In genomic region chr13:23446498-23446952, GRCm38 (mm10) we compare ENCODE assay signal across 8 mouse cellular contexts. TPM values are rescaled to one million over a fixed set of nuclear protein-coding genes. Genes with fewer than 3 reads are reported as not detected.
A peak's percentile ranks its signal among the peaks of the same experiment; 100 is the strongest.
DNase-seq lines count a peak whose midpoint lies in the region; ATAC-seq and TF ChIP-seq lines count a peak whose summit lies in the region.

No protein-coding gene starts in this region.

- peak; percentile 57; the same call in 1 of the 2 replicates for ATAC-seq in heart, embryonic 11.5 days (replicated peaks; ENCODE audit: insufficient number of reproducible peaks, low FRiP score, low TSS enrichment)
- peak; percentile 62 for ATAC-seq in kidney, embryonic 15.5 days (replicated peaks; ENCODE audit: low FRiP score)
- ATAC-seq in midbrain, postnatal 0 days (ENCODE audit: low FRiP score), result peak; percentile 82

- TF ChIP-seq POLR2A in bone marrow macrophage, adult 2 months (IDR thresholded peaks at IDR 0.05; ENCODE audit: borderline replicate concordance, low read depth, low read length), result no peak

- H3K4me2 ChIP-seq in heart, embryonic 11.5 days, result peak overlapping the region; percentile 65
- H3K4me2 ChIP-seq in kidney, embryonic 15.5 days, result peak overlapping the region; percentile 78
- H3K4me2 ChIP-seq in midbrain, postnatal 0 days (ENCODE audit: low read depth, low read length, poor library complexity, severe bottlenecking), result peak overlapping the region; percentile 61

- H3K36me3 ChIP-seq in erythroblast, embryonic 14.5 days (ENCODE audit: control insufficient read depth), result no peaks in the 10 kb centered on the region
- no peaks in the 10 kb centered on the region for H3K36me3 ChIP-seq in heart, embryonic 11.5 days (ENCODE audit: control insufficient read depth, insufficient read depth, low read length)
- H3K36me3 ChIP-seq in kidney, embryonic 15.5 days, result no peaks in the 10 kb centered on the region
- no peaks in the 10 kb centered on the region for H3K36me3 ChIP-seq in midbrain, postnatal 0 days (ENCODE audit: insufficient read depth, low read length)

- DNase-seq in B cell, adult 2 months, result peak; percentile 91 to 92
- DNase-seq in liver, result peak; percentile 89
- DNase-seq in midbrain, postnatal 0 days (ENCODE audit: low spot score), result peak; percentile 90
- DNase-seq in spleen, postnatal 36 days (ENCODE audit: low spot score in 2 of 2), result peak; percentile 73 to 85

- WGBS in heart, embryonic 11.5 days (ENCODE audit: insufficient replicate concordance), result under 1% methylated on average over 16 of the region's 16 CpGs
- WGBS in kidney, embryonic 15.5 days, result under 1% methylated on average over 16 of the region's 16 CpGs
- WGBS in midbrain, postnatal 0 days, result under 1% methylated on average over 16 of the region's 16 CpGs

- H3K4me1 ChIP-seq in bone marrow macrophage, adult 2 months (ENCODE audit: control insufficient read depth, insufficient read depth, low read length), result peaks cover 6% of the 10 kb centered on the region
- peaks cover 73% of the 10 kb centered on the region for H3K4me1 ChIP-seq in erythroblast, embryonic 14.5 days (ENCODE audit: control insufficient read depth)
- H3K4me1 ChIP-seq in heart, embryonic 11.5 days (ENCODE audit: control insufficient read depth, insufficient read depth, low read length), result peaks cover 8% of the 10 kb centered on the region; the same call in 1 of the 2 replicates
- H3K4me1 ChIP-seq in kidney, embryonic 15.5 days, result peaks cover 12% of the 10 kb centered on the region; the same call in 1 of the 2 replicates
- H3K4me1 ChIP-seq in midbrain, postnatal 0 days (ENCODE audit: insufficient read depth, low read length), result 0 out of 2 replicates have a peak, but pooled peaks cover 6% of the 10 kb centered on the region

- no peaks in the 10 kb centered on the region for H3K9me3 ChIP-seq in erythroblast, embryonic 14.5 days (ENCODE audit: control insufficient read depth, low read length)
- H3K9me3 ChIP-seq in heart, embryonic 11.5 days (replicated peaks; ENCODE audit: control insufficient read depth, low read length), result no peaks in the 10 kb centered on the region
- H3K9me3 ChIP-seq in kidney, embryonic 15.5 days (replicated peaks), result no peaks in the 10 kb centered on the region
- H3K9me3 ChIP-seq in midbrain, postnatal 0 days (ENCODE audit: low read length), result no peaks in the 10 kb centered on the region

- H3K27ac ChIP-seq in bone marrow macrophage, adult 2 months (ENCODE audit: insufficient read depth, low read depth, low read length), result no peak overlapping the region
- peak overlapping the region; percentile 71 for H3K27ac ChIP-seq in heart, embryonic 11.5 days (ENCODE audit: low read depth, low read length)
- peak overlapping the region; percentile 100 for H3K27ac ChIP-seq in kidney, embryonic 15.5 days
- H3K27ac ChIP-seq in midbrain, postnatal 0 days (ENCODE audit: low read depth, low read length), result peak overlapping the region; percentile 98

- TF ChIP-seq CTCF in bone marrow macrophage, adult 2 months (IDR thresholded peaks at IDR 0.05; ENCODE audit: low read depth, low read length), result no peak
- TF ChIP-seq CTCF in midbrain, postnatal 0 days (IDR thresholded peaks at IDR 0.05), result peak; percentile 37; the same call in 1 of the 2 replicates

- no peaks in the 10 kb centered on the region for H3K27me3 ChIP-seq in erythroblast, embryonic 14.5 days (ENCODE audit: control insufficient read depth)
- no peaks in the 10 kb centered on the region for H3K27me3 ChIP-seq in heart, embryonic 11.5 days (ENCODE audit: control insufficient read depth, insufficient read depth, low read length)
- no peaks in the 10 kb centered on the region for H3K27me3 ChIP-seq in kidney, embryonic 15.5 days
- no peaks in the 10 kb centered on the region for H3K27me3 ChIP-seq in midbrain, postnatal 0 days (ENCODE audit: insufficient read depth, low read length)

- peak overlapping the region; percentile 69; the same call in 1 of the 2 replicates for H3K9ac ChIP-seq in heart, embryonic 11.5 days (ENCODE audit: low read depth, low read length)
- peak overlapping the region; percentile 87 for H3K9ac ChIP-seq in kidney, embryonic 15.5 days
- H3K9ac ChIP-seq in midbrain, postnatal 0 days (replicated peaks; ENCODE audit: low read length, poor library complexity, severe bottlenecking), result peak overlapping the region; percentile 89

- H3K4me3 ChIP-seq in bone marrow macrophage, adult 2 months (ENCODE audit: insufficient read depth, low read length), result peak overlapping the region; percentile 75
- peak overlapping the region; percentile 94 for H3K4me3 ChIP-seq in erythroblast, embryonic 14.5 days (replicated peaks)
- peak overlapping the region; percentile 75 for H3K4me3 ChIP-seq in heart, embryonic 11.5 days (ENCODE audit: low read depth, low read length)
- H3K4me3 ChIP-seq in kidney, embryonic 15.5 days (replicated peaks), result peak overlapping the region; percentile 78
- H3K4me3 ChIP-seq in midbrain, postnatal 0 days (ENCODE audit: low read depth, low read length), result peak overlapping the region; percentile 77

RNA-seq across cellular contexts. Expression of gene Btn1a1, which starts 19.2 kb away (rescaled TPM):
- polyA plus RNA-seq in bone marrow macrophage, adult 2 months (2012; ENCODE audit: insufficient read depth, insufficient read length, missing spikeins), result not detected in 2 replicates
- polyA plus RNA-seq in erythroblast, embryonic 14.5 days (2012), result 0.15 and 0.16 TPM in 2 replicates
- polyA plus RNA-seq in heart, embryonic 11.5 days (2014; fragmentation: Nextera tagmentation; extraction: Ambion mirVana), result 0.97 and 1.7 TPM in 2 replicates
- polyA plus RNA-seq in kidney, embryonic 15.5 days (2015; fragmentation: Nextera tagmentation; extraction: Ambion mirVana), result 0.08 and 0.12 TPM in 2 replicates
- total RNA-seq in midbrain, postnatal 0 days (2014; rRNA removed), result 0.05 TPM in 1 of 2 replicates, not detected in the other
- 0.04 and 0.07 TPM in 2 replicates for polyA plus RNA-seq in midbrain, postnatal 0 days (2015; fragmentation: Nextera tagmentation; extraction: Ambion mirVana)

RNA-seq across cellular contexts. Expression of gene Abt1, which starts 22.9 kb away (rescaled TPM):
- polyA plus RNA-seq in bone marrow macrophage, adult 2 months (2012; ENCODE audit: insufficient read depth, insufficient read length, missing spikeins), result 4.8 and 4.9 TPM in 2 replicates
- polyA plus RNA-seq in erythroblast, embryonic 14.5 days (2012), result 0.76 and 0.84 TPM in 2 replicates
- 8.9 and 9.8 TPM in 2 replicates for polyA plus RNA-seq in heart, embryonic 11.5 days (2014; fragmentation: Nextera tagmentation; extraction: Ambion mirVana)
- polyA plus RNA-seq in kidney, embryonic 15.5 days (2015; fragmentation: Nextera tagmentation; extraction: Ambion mirVana), result 13.5 and 13.7 TPM in 2 replicates
- 4.9 and 7.3 TPM in 2 replicates for total RNA-seq in midbrain, postnatal 0 days (2014; rRNA removed)
- polyA plus RNA-seq in midbrain, postnatal 0 days (2015; fragmentation: Nextera tagmentation; extraction: Ambion mirVana), result 5.2 and 6.0 TPM in 2 replicates

RNA-seq across cellular contexts. Expression of gene Btn2a2, which starts 42.1 kb away (rescaled TPM):
- not detected in 2 replicates for polyA plus RNA-seq in bone marrow macrophage, adult 2 months (2012; ENCODE audit: insufficient read depth, insufficient read length, missing spikeins)
- polyA plus RNA-seq in erythroblast, embryonic 14.5 days (2012), result not detected in 2 replicates
- polyA plus RNA-seq in heart, embryonic 11.5 days (2014; fragmentation: Nextera tagmentation; extraction: Ambion mirVana), result 0.59 and 0.80 TPM in 2 replicates
- polyA plus RNA-seq in kidney, embryonic 15.5 days (2015; fragmentation: Nextera tagmentation; extraction: Ambion mirVana), result 0.55 and 0.71 TPM in 2 replicates
- 0.16 TPM in 1 of 2 replicates, not detected in the other for total RNA-seq in midbrain, postnatal 0 days (2014; rRNA removed)
- polyA plus RNA-seq in midbrain, postnatal 0 days (2015; fragmentation: Nextera tagmentation; extraction: Ambion mirVana), result not detected in 2 replicates
